Mouse (Mus musculus): ENCODE results near the gene Lipa. TPM values are rescaled to one million over a fixed set of nuclear protein-coding genes. Genes with fewer than 3 reads are reported as not detected.
A peak's percentile ranks its signal among the peaks of the same experiment; 100 is the strongest.

Lipa gene
- total and polyA plus RNA-seq, 3 experiments, result 19.3 to 63.4 (median 38.1) TPM

GRCm38 (mm10) chr19:34510717-34511116, 16.6 kb downstream of the Lipa start:
- Histone ChIP-seq H3K27me3 (replicated peaks) (no peaks in the 10 kb centered on the region), H3K36me3 (replicated peaks in 1 of 2; ENCODE audit: control insufficient read depth in 1 of 2, insufficient read depth in 1 of 2, low read length in 1 of 2) (peaks cover 15 to 60% of the 10 kb centered on the region in 2 experiments), H3K27ac (ENCODE audit: insufficient read depth, low read depth) (no peak overlapping the region), H3K79me2 (replicated peaks; ENCODE audit: control insufficient read depth, extremely low read depth, insufficient read depth, poor library complexity, severe bottlenecking) (no peaks in the 10 kb centered on the region), H3K9me3 (replicated peaks; ENCODE audit: low read length) (no peaks in the 10 kb centered on the region), H3K4me1 (ENCODE audit: control insufficient read depth in 1 of 2, insufficient read depth in 2 of 2) (peaks cover 8 to 43% of the 10 kb centered on the region in 2 experiments; a peak in 3 of 4 replicates), H3K9ac (ENCODE audit: insufficient read depth, low read depth) (no peak overlapping the region), H3K4me2 (ENCODE audit: insufficient read depth, low read depth, poor library complexity, severe bottlenecking) (no peak overlapping the region), H3K4me3 (replicated peaks in 1 of 3; ENCODE audit: low read depth in 2 of 3, low read length in 2 of 3, poor library complexity in 1 of 3) (no peak overlapping the region)
- dilution Hi-C loops (cut with MboI; ENCODE audit: extremely low pct_ligation_motif_present, extremely low pct_unique_long_range_greater_than_20kb, low sequenced_read_pairs), result no loop called here
- DNase-seq (ENCODE audit: extremely low read depth), result no peak
- TF ChIP-seq TCF12 (IDR thresholded peaks at IDR 0.05; ENCODE audit: low read depth, low read length) (no peak), POLR2A (IDR thresholded peaks at IDR 0.05; ENCODE audit: low read depth, low read length) (no peak), MAFK (IDR thresholded peaks at IDR 0.05; ENCODE audit: insufficient replicate concordance, low read length) (no peak), SIN3A (IDR thresholded peaks at IDR 0.05; ENCODE audit: low read length) (no peak), MAX (IDR thresholded peaks at IDR 0.05; ENCODE audit: low read length) (no peak)
- in situ Hi-C loops (cut with MboI; ENCODE audit: low pct_ligation_motif_present, low pct_unique_long_range_greater_than_20kb, low sequenced_read_pairs), result no loop called here

GRCm38 (mm10) chr19:34505161-34505721, 22.0 kb downstream of the Lipa start:
- dilution Hi-C loops (cut with MboI; ENCODE audit: extremely low pct_ligation_motif_present, extremely low pct_unique_long_range_greater_than_20kb, low sequenced_read_pairs), result no loop called here
- Histone ChIP-seq H3K4me3 (replicated peaks in 1 of 3; ENCODE audit: low read depth in 2 of 3, low read length in 2 of 3, poor library complexity in 1 of 3) (no peak overlapping the region), H3K9ac (ENCODE audit: insufficient read depth, low read depth) (no peak overlapping the region), H3K27ac (ENCODE audit: insufficient read depth, low read depth) (no peak overlapping the region), H3K9me3 (replicated peaks; ENCODE audit: low read length) (no peaks in the 10 kb centered on the region), H3K4me1 (ENCODE audit: control insufficient read depth in 1 of 2, insufficient read depth in 2 of 2) (peaks cover 4 to 27% of the 10 kb centered on the region in 2 experiments; a peak in 2 of 4 replicates), H3K4me2 (ENCODE audit: insufficient read depth, low read depth, poor library complexity, severe bottlenecking) (no peak overlapping the region), H3K79me2 (replicated peaks; ENCODE audit: control insufficient read depth, extremely low read depth, insufficient read depth, poor library complexity, severe bottlenecking) (no peaks in the 10 kb centered on the region), H3K36me3 (replicated peaks in 1 of 2; ENCODE audit: control insufficient read depth in 1 of 2, insufficient read depth in 1 of 2, low read length in 1 of 2) (peaks cover 22 to 75% of the 10 kb centered on the region in 2 experiments), H3K27me3 (replicated peaks) (no peaks in the 10 kb centered on the region)
- TF ChIP-seq NELFE (IDR thresholded peaks at IDR 0.05; ENCODE audit: low read depth, low read length) (no peak), MAFK (IDR thresholded peaks at IDR 0.05; ENCODE audit: insufficient replicate concordance, low read length) (no peak), MYC (IDR thresholded peaks at IDR 0.05; ENCODE audit: low read depth, low read length) (no peak), NRF1 (IDR thresholded peaks at IDR 0.05; ENCODE audit: low read depth, low read length) (no peak), POLR2A (IDR thresholded peaks at IDR 0.05; ENCODE audit: low read depth, low read length) (no peak), USF2 (conservative IDR thresholded peaks at IDR 0.05; ENCODE audit: low read depth, low read length) (no peak), E2F4 (IDR thresholded peaks at IDR 0.05; ENCODE audit: insufficient replicate concordance, low read depth, low read length) (no peak), ETS1 (conservative IDR thresholded peaks at IDR 0.05; ENCODE audit: low read depth, low read length) (no peak)
- in situ Hi-C loops (cut with MboI; ENCODE audit: low pct_ligation_motif_present, low pct_unique_long_range_greater_than_20kb, low sequenced_read_pairs), result no loop called here
- DNase-seq (ENCODE audit: extremely low read depth), result no peak

DNA sequence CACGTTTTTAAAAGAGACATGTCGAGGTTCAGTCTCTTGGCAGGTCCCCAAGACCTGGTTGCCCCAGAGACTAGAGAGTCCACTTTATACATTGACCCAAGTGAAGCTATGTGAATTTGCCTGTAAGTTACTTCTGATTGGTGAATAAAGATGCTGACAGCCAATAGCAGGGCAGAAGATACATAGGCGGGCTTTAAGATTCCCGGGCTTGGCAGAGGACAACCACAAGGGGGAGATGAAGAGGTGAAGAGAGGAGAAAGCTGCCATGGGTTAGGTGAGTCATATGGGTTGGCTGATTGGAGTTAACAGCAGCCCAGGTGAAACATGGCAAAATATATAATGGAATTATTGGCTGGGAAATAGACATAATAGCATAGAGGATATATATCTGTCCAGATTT, 26.5 kb downstream of the Lipa start:
- peak; percentile 90 for DNase-seq (ENCODE audit: extremely low read depth)
- no peaks in the 10 kb centered on the region for H3K27me3 ChIP-seq (replicated peaks)
- dilution Hi-C loops (cut with MboI; ENCODE audit: extremely low pct_ligation_motif_present, extremely low pct_unique_long_range_greater_than_20kb, low sequenced_read_pairs), result no loop called here
- peaks cover 8 to 75% of the 10 kb centered on the region in 2 experiments for H3K36me3 ChIP-seq (replicated peaks in 1 of 2; ENCODE audit: control insufficient read depth in 1 of 2, insufficient read depth in 1 of 2, low read length in 1 of 2)
- no peaks in the 10 kb centered on the region for H3K9me3 ChIP-seq (replicated peaks; ENCODE audit: low read length)
- H3K4me2 ChIP-seq (ENCODE audit: insufficient read depth, low read depth, poor library complexity, severe bottlenecking), result no peak overlapping the region
- no peak overlapping the region for H3K9ac ChIP-seq (ENCODE audit: insufficient read depth, low read depth)
- H3K4me1 ChIP-seq (ENCODE audit: control insufficient read depth in 1 of 2, insufficient read depth in 2 of 2), result peaks cover 0 to 6% of the 10 kb centered on the region in 2 experiments; a peak in 1 of 4 replicates
- peak; percentile 70 for TF ChIP-seq RAD21 (IDR thresholded peaks at IDR 0.05; ENCODE audit: low read depth, low read length)
- TF ChIP-seq JUN (IDR thresholded peaks at IDR 0.05; ENCODE audit: insufficient read depth, low read depth, low read length), result no peak
- peak; percentile 60 to 88 for TF ChIP-seq CTCF (conservative IDR thresholded peaks at IDR 0.05 in 1 of 2, IDR thresholded peaks at IDR 0.05 in 1 of 2; ENCODE audit: low read depth in 2 of 2, low read length in 2 of 2)
- TF ChIP-seq HCFC1 (IDR thresholded peaks at IDR 0.05; ENCODE audit: low read depth, low read length), result peak; percentile 31; the same call in 1 of the 2 replicates
- TF ChIP-seq GABPA (IDR thresholded peaks at IDR 0.05; ENCODE audit: insufficient replicate concordance, low read depth, low read length), result no peak
- TF ChIP-seq NRF1 (IDR thresholded peaks at IDR 0.05; ENCODE audit: low read depth, low read length), result no peak
- 0 out of 2 replicates have a peak, but pooled peaks have one; percentile 13 for TF ChIP-seq IRF4 (IDR thresholded peaks at IDR 0.05; ENCODE audit: low read depth, low read length)
- peak; percentile 89 for TF ChIP-seq SMC3 (IDR thresholded peaks at IDR 0.05; ENCODE audit: low read depth, low read length)
- TF ChIP-seq MEF2A (IDR thresholded peaks at IDR 0.05; ENCODE audit: borderline replicate concordance, low read depth, low read length), result peak; percentile 38; the same call in 1 of the 2 replicates
- peak; percentile 36; the same call in 1 of the 2 replicates for TF ChIP-seq ELF1 (IDR thresholded peaks at IDR 0.05; ENCODE audit: low read depth, low read length)
- TF ChIP-seq KAT2A (IDR thresholded peaks at IDR 0.05; ENCODE audit: insufficient replicate concordance, low read length), result no peak
- no peak for TF ChIP-seq PAX5 (IDR thresholded peaks at IDR 0.05; ENCODE audit: low read length)
- no peak for TF ChIP-seq MYC (IDR thresholded peaks at IDR 0.05; ENCODE audit: low read depth, low read length)
- no peak for TF ChIP-seq MAFK (IDR thresholded peaks at IDR 0.05; ENCODE audit: insufficient replicate concordance, low read length)
- TF ChIP-seq NELFE (IDR thresholded peaks at IDR 0.05; ENCODE audit: low read depth, low read length), result no peak
- TF ChIP-seq E2F4 (IDR thresholded peaks at IDR 0.05; ENCODE audit: insufficient replicate concordance, low read depth, low read length), result peak; percentile 95
- TF ChIP-seq SIN3A (IDR thresholded peaks at IDR 0.05; ENCODE audit: low read length), result no peak
- H3K4me3 ChIP-seq (replicated peaks in 1 of 3; ENCODE audit: low read depth in 2 of 3, low read length in 2 of 3, poor library complexity in 1 of 3), result no peak overlapping the region
- H3K79me2 ChIP-seq (replicated peaks; ENCODE audit: control insufficient read depth, extremely low read depth, insufficient read depth, poor library complexity, severe bottlenecking), result no peaks in the 10 kb centered on the region
- no peak overlapping the region for H3K27ac ChIP-seq (ENCODE audit: insufficient read depth, low read depth)
- in situ Hi-C loops (cut with MboI; ENCODE audit: low pct_ligation_motif_present, low pct_unique_long_range_greater_than_20kb, low sequenced_read_pairs), result no loop called here
